Mouse (Mus musculus) spleen, postnatal 14 days (tissue): ENCODE measurements around the gene Tram2.

Experiments used
- DNase-seq, 2 experiments: peaks; one replicate each; pipeline ENCODE4 v3.0.0; 2021 to 2022; ENCODE audit warnings: low spot score in 2 of 2

Tram2 gene

GRCm38 (mm10) chr1:20973389-20973788 is 105.6 kb downstream of the Tram2 start:
- no peak for DNase-seq

DNA sequence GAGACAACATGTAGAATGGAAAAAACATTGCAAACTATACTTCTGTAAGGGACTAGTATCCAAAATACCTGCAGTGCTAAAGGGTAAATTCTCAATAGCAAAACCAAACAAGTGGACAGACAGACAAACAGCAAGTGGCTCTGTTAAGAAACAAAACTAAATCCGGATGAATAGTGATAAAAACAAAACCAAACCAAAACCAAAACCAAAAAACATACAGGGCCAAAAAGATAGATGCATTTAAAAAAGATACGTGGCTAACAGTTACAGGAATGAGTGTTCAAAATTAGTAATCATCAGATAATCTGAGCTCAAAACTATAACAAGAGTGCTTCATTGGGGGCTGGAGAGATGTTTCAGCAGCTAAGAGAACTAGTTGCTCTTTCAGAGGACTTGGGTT is 109.4 kb downstream of the Tram2 start:
- DNase-seq = no peak

- DNase-seq = no peak
Observed at GRCm38 (mm10) chr1:20954876-20955275, 124.2 kb downstream of the Tram2 start.

- no peak for DNase-seq
Observed at GRCm38 (mm10) chr1:20951799-20952198, 127.2 kb downstream of the Tram2 start.

- DNase-seq = peak; percentile 58 to 66
Observed at GRCm38 (mm10) chr1:20951300-20951763, 127.7 kb downstream of the Tram2 start, which contains the start of gene Efhc1. TSS of gene Efhc1 (plus strand) at chr1:20951626.
